Mouse (Mus musculus): Measurements from ENCODE around the gene Zfp277. TPM values are rescaled to one million over a fixed set of nuclear protein-coding genes. Genes with fewer than 3 reads are reported as not detected.

Gene Zfp277
- polyA plus RNA-seq, 1 experiment from 2014 or later = 30.9 TPM

GRCm38 (mm10) chr12:40415312-40415925 lies 30.3 kb downstream of the Zfp277 start:
- ATAC-seq (ENCODE audit: insufficient read depth, low FRiP score) = no peak
- H3K27ac ChIP-seq (ENCODE audit: low read length) = no peak overlapping the region
- H3K4me3 ChIP-seq (replicated peaks; ENCODE audit: low read length) = no peak overlapping the region
- no peak overlapping the region for H3K4me2 ChIP-seq (ENCODE audit: low read depth, low read length)
- no peaks in the 10 kb centered on the region for H3K4me1 ChIP-seq (ENCODE audit: control insufficient read depth, insufficient read depth, low read length)
- no peak overlapping the region for H3K9ac ChIP-seq (ENCODE audit: low read length)
- H3K27me3 ChIP-seq (ENCODE audit: control insufficient read depth, insufficient read depth, low read length) = no peaks in the 10 kb centered on the region
- H3K9me3 ChIP-seq (replicated peaks; ENCODE audit: control insufficient read depth, low read length) = no peaks in the 10 kb centered on the region
- WGBS = 67% methylated on average over 8 of the region's 8 CpGs
- no peaks in the 10 kb centered on the region for H3K36me3 ChIP-seq (ENCODE audit: control insufficient read depth, insufficient read depth, low read length)

- no peak overlapping the region for H3K27ac ChIP-seq (ENCODE audit: low read length)
- H3K4me2 ChIP-seq (ENCODE audit: low read depth, low read length) = no peak overlapping the region
- H3K9ac ChIP-seq (ENCODE audit: low read length) = no peak overlapping the region
- no peaks in the 10 kb centered on the region for H3K36me3 ChIP-seq (ENCODE audit: control insufficient read depth, insufficient read depth, low read length)
- no peak for ATAC-seq (ENCODE audit: insufficient read depth, low FRiP score)
- no peaks in the 10 kb centered on the region for H3K9me3 ChIP-seq (replicated peaks; ENCODE audit: control insufficient read depth, low read length)
- H3K4me3 ChIP-seq (replicated peaks; ENCODE audit: low read length) = no peak overlapping the region
- no peaks in the 10 kb centered on the region for H3K27me3 ChIP-seq (ENCODE audit: control insufficient read depth, insufficient read depth, low read length)
- 72% methylated on average over 5 of the region's 5 CpGs for WGBS
- no peaks in the 10 kb centered on the region for H3K4me1 ChIP-seq (ENCODE audit: control insufficient read depth, insufficient read depth, low read length)
Observed at GRCm38 (mm10) chr12:40414682-40415311, 30.9 kb downstream of the Zfp277 start.

- WGBS = 89% methylated on average over 10 of the region's 10 CpGs
- Histone ChIP-seq H3K36me3 (ENCODE audit: control insufficient read depth, insufficient read depth, low read length) (no peaks in the 10 kb centered on the region), H3K27ac (ENCODE audit: low read length) (no peak overlapping the region), H3K27me3 (ENCODE audit: control insufficient read depth, insufficient read depth, low read length) (no peaks in the 10 kb centered on the region), H3K4me2 (ENCODE audit: low read depth, low read length) (no peak overlapping the region), H3K9me3 (replicated peaks; ENCODE audit: control insufficient read depth, low read length) (no peaks in the 10 kb centered on the region; the same call in 1 of the 2 replicates), H3K4me3 (replicated peaks; ENCODE audit: low read length) (no peak overlapping the region), H3K9ac (ENCODE audit: low read length) (no peak overlapping the region), H3K4me1 (ENCODE audit: control insufficient read depth, insufficient read depth, low read length) (no peaks in the 10 kb centered on the region)
- no peak for ATAC-seq (ENCODE audit: insufficient read depth, low FRiP score)
Observed at GRCm38 (mm10) chr12:40399812-40400211, 45.9 kb downstream of the Zfp277 start.

GRCm38 (mm10) chr12:40399386-40399785 lies 46.3 kb downstream of the Zfp277 start:
- no peak for ATAC-seq (ENCODE audit: insufficient read depth, low FRiP score)
- Histone ChIP-seq H3K27me3 (ENCODE audit: control insufficient read depth, insufficient read depth, low read length) (no peaks in the 10 kb centered on the region), H3K4me1 (ENCODE audit: control insufficient read depth, insufficient read depth, low read length) (no peaks in the 10 kb centered on the region), H3K4me2 (ENCODE audit: low read depth, low read length) (no peak overlapping the region), H3K4me3 (replicated peaks; ENCODE audit: low read length) (no peak overlapping the region), H3K27ac (ENCODE audit: low read length) (no peak overlapping the region), H3K9me3 (replicated peaks; ENCODE audit: control insufficient read depth, low read length) (no peaks in the 10 kb centered on the region; the same call in 1 of the 2 replicates), H3K9ac (ENCODE audit: low read length) (no peak overlapping the region), H3K36me3 (ENCODE audit: control insufficient read depth, insufficient read depth, low read length) (no peaks in the 10 kb centered on the region)
- 91% methylated on average over 2 of the region's 2 CpGs for WGBS

- H3K4me2 ChIP-seq (ENCODE audit: low read depth, low read length) = no peak overlapping the region
- no peaks in the 10 kb centered on the region for H3K4me1 ChIP-seq (ENCODE audit: control insufficient read depth, insufficient read depth, low read length)
- no peaks in the 10 kb centered on the region for H3K27me3 ChIP-seq (ENCODE audit: control insufficient read depth, insufficient read depth, low read length)
- 94% methylated on average over 2 of the region's 2 CpGs for WGBS
- H3K9me3 ChIP-seq (replicated peaks; ENCODE audit: control insufficient read depth, low read length) = no peaks in the 10 kb centered on the region; the same call in 1 of the 2 replicates
- H3K9ac ChIP-seq (ENCODE audit: low read length) = no peak overlapping the region
- no peak overlapping the region for H3K27ac ChIP-seq (ENCODE audit: low read length)
- ATAC-seq (ENCODE audit: insufficient read depth, low FRiP score) = no peak
- no peaks in the 10 kb centered on the region for H3K36me3 ChIP-seq (ENCODE audit: control insufficient read depth, insufficient read depth, low read length)
- no peak overlapping the region for H3K4me3 ChIP-seq (replicated peaks; ENCODE audit: low read length)
Observed at GRCm38 (mm10) chr12:40398916-40399315, 46.8 kb downstream of the Zfp277 start.

GRCm38 (mm10) chr12:40392869-40393268 lies 52.8 kb downstream of the Zfp277 start:
- H3K4me2 ChIP-seq (ENCODE audit: low read depth, low read length) = no peak overlapping the region
- H3K9ac ChIP-seq (ENCODE audit: low read length) = no peak overlapping the region
- no peaks in the 10 kb centered on the region for H3K4me1 ChIP-seq (ENCODE audit: control insufficient read depth, insufficient read depth, low read length)
- H3K27me3 ChIP-seq (ENCODE audit: control insufficient read depth, insufficient read depth, low read length) = no peaks in the 10 kb centered on the region
- no peak overlapping the region for H3K4me3 ChIP-seq (replicated peaks; ENCODE audit: low read length)
- H3K27ac ChIP-seq (ENCODE audit: low read length) = no peak overlapping the region
- no peak for ATAC-seq (ENCODE audit: insufficient read depth, low FRiP score)
- H3K9me3 ChIP-seq (replicated peaks; ENCODE audit: control insufficient read depth, low read length) = no peaks in the 10 kb centered on the region; the same call in 1 of the 2 replicates
- WGBS = 64% methylated on average over 3 of the region's 3 CpGs
- no peaks in the 10 kb centered on the region for H3K36me3 ChIP-seq (ENCODE audit: control insufficient read depth, insufficient read depth, low read length)

GRCm38 (mm10) chr12:40391262-40391661 lies 54.4 kb downstream of the Zfp277 start:
- no peaks in the 10 kb centered on the region for H3K9me3 ChIP-seq (replicated peaks; ENCODE audit: control insufficient read depth, low read length)
- no peaks in the 10 kb centered on the region for H3K4me1 ChIP-seq (ENCODE audit: control insufficient read depth, insufficient read depth, low read length)
- no peak overlapping the region for H3K9ac ChIP-seq (ENCODE audit: low read length)
- H3K4me2 ChIP-seq (ENCODE audit: low read depth, low read length) = no peak overlapping the region
- H3K27me3 ChIP-seq (ENCODE audit: control insufficient read depth, insufficient read depth, low read length) = no peaks in the 10 kb centered on the region
- no peak for ATAC-seq (ENCODE audit: insufficient read depth, low FRiP score)
- H3K27ac ChIP-seq (ENCODE audit: low read length) = no peak overlapping the region
- no peak overlapping the region for H3K4me3 ChIP-seq (replicated peaks; ENCODE audit: low read length)
- no peaks in the 10 kb centered on the region for H3K36me3 ChIP-seq (ENCODE audit: control insufficient read depth, insufficient read depth, low read length)
- 84% methylated on average over 1 of the region's 1 CpGs for WGBS

GRCm38 (mm10) chr12:40387786-40388185 lies 57.9 kb downstream of the Zfp277 start:
- Histone ChIP-seq H3K36me3 (ENCODE audit: control insufficient read depth, insufficient read depth, low read length) (no peaks in the 10 kb centered on the region), H3K4me3 (replicated peaks; ENCODE audit: low read length) (no peak overlapping the region), H3K9me3 (replicated peaks; ENCODE audit: control insufficient read depth, low read length) (no peaks in the 10 kb centered on the region), H3K4me1 (ENCODE audit: control insufficient read depth, insufficient read depth, low read length) (no peaks in the 10 kb centered on the region), H3K27ac (ENCODE audit: low read length) (no peak overlapping the region), H3K9ac (ENCODE audit: low read length) (no peak overlapping the region), H3K27me3 (ENCODE audit: control insufficient read depth, insufficient read depth, low read length) (no peaks in the 10 kb centered on the region), H3K4me2 (ENCODE audit: low read depth, low read length) (no peak overlapping the region)
- ATAC-seq (ENCODE audit: insufficient read depth, low FRiP score) = no peak
- whole genome bisulfite sequencing = 81% methylated on average over 5 of the region's 5 CpGs

- H3K36me3 ChIP-seq (ENCODE audit: control insufficient read depth, insufficient read depth, low read length) = no peaks in the 10 kb centered on the region
- H3K27me3 ChIP-seq (ENCODE audit: control insufficient read depth, insufficient read depth, low read length) = no peaks in the 10 kb centered on the region
- H3K4me2 ChIP-seq (ENCODE audit: low read depth, low read length) = no peak overlapping the region
- no peaks in the 10 kb centered on the region for H3K9me3 ChIP-seq (replicated peaks; ENCODE audit: control insufficient read depth, low read length)
- H3K4me3 ChIP-seq (replicated peaks; ENCODE audit: low read length) = no peak overlapping the region
- no peak for ATAC-seq (ENCODE audit: insufficient read depth, low FRiP score)
- H3K27ac ChIP-seq (ENCODE audit: low read length) = no peak overlapping the region
- no peaks in the 10 kb centered on the region for H3K4me1 ChIP-seq (ENCODE audit: control insufficient read depth, insufficient read depth, low read length)
- WGBS = 89% methylated on average over 4 of the region's 4 CpGs
- no peak overlapping the region for H3K9ac ChIP-seq (ENCODE audit: low read length)
Observed at GRCm38 (mm10) chr12:40385301-40385700, 60.4 kb downstream of the Zfp277 start.

Data from stomach, embryonic 16.5 days (tissue).